Mouse (Mus musculus): ENCODE results near the gene Efcab2.

DNA sequence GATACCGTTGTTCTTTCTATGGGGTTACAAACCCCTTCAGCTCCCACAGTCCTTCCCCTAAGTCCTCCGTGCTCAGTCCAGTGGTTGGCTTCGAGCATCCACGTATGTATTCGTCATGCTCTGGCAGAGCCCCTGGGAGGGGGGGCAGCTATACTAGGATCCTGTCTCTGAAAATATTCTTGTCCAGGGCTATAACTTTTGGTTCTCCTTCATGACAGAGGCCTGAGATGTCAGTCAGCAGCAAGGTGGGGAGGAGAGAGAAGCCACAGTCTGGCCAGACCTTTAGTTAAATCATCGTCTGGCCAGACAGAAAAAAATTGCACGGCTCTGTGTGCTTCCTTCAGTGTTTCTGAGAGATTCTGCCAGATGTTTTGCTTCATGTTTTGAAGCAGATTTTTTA is 5.2 kb upstream of the Efcab2 start:
- TF ChIP-seq GATA1 (IDR thresholded peaks at IDR 0.05; ENCODE audit: borderline replicate concordance, low read length) (no peak), FLI1 (IDR thresholded peaks at IDR 0.05; ENCODE audit: low read length) (no peak)

Data from megakaryocyte, embryonic 14.5 days (primary cell).